Mouse (Mus musculus): ENCODE data around the gene Mphosph6.

- no peak for TF ChIP-seq CTCF (IDR thresholded peaks at IDR 0.05; ENCODE audit: insufficient read depth, low read length)
- no peak for TF ChIP-seq POLR2A (IDR thresholded peaks at IDR 0.05; ENCODE audit: borderline replicate concordance, extremely low read depth, low read depth, low read length)
These were observed 8.9 kb upstream of the Mphosph6 start for GRCm38 (mm10) chr8:117810676-117811075.

Measured in lung, adult 2 months (tissue).